Mouse (Mus musculus) midbrain, embryonic 12.5 days (tissue): ENCODE measurements around the gene Nxpe5. TPM values are rescaled to one million over a fixed set of nuclear protein-coding genes. Genes with fewer than 3 reads are reported as not detected.
"Not testable (repeated sequence)": the region's sequence is repeated elsewhere in the genome, so short reads cannot be mapped to it uniquely, and the experiment has no call there.

Experiments used
- ATAC-seq: fragments of 200-750 bp; cut with Nextera tagmentation; 2 replicates; pipeline ENCODE4 v1.8.0; 2017; ENCODE audit warnings: low read depth, moderate TSS enrichment, moderate library complexity; ENCODE audit not compliant: low FRiP score
- H3K27ac ChIP-seq: fragments of 300-500 bp; sonication (generic); replicated peaks from 2 replicates; pipeline ENCODE4 v1.5.1; 2016; ENCODE audit warnings: mild to moderate bottlenecking
- H3K27me3 ChIP-seq: fragments of 300-500 bp; sonication (generic); 2 replicates; pipeline ENCODE4 v1.6.1; 2016; ENCODE audit warnings: mild to moderate bottlenecking
- H3K36me3 ChIP-seq: fragments of 300-500 bp; sonication (generic); 2 replicates; pipeline ENCODE4 v1.6.1; 2016
- H3K4me1 ChIP-seq: fragments of 300-500 bp; sonication (generic); 2 replicates; pipeline ENCODE4 v1.6.1; 2016
- H3K4me2 ChIP-seq: fragments of 300-500 bp; sonication (generic); replicated peaks from 2 replicates; pipeline ENCODE4 v1.6.1; 2016; ENCODE audit warnings: mild to moderate bottlenecking, moderate library complexity
- H3K4me3 ChIP-seq: fragments of 300-500 bp; sonication (generic); 2 replicates; pipeline ENCODE4 v1.5.1; 2016; ENCODE audit warnings: mild to moderate bottlenecking
- H3K9ac ChIP-seq: fragments of 300-500 bp; sonication (generic); replicated peaks from 2 replicates; pipeline ENCODE4 v1.6.1; 2016; ENCODE audit warnings: mild to moderate bottlenecking, moderate library complexity
- H3K9me3 ChIP-seq: fragments of 300-500 bp; sonication (generic); 2 replicates; pipeline ENCODE4 v1.6.1; 2016; ENCODE audit warnings: mild to moderate bottlenecking
- WGBS: fragments of 180-500 bp; shearing (Covaris S2); methylation state at CpG from one replicate; pipeline ENCODE4 v1.1.7; 2016; 5-methylcytosine and 5-hydroxymethylcytosine counted together
- polyA plus RNA-seq: library from polyadenylated mRNA; unstranded; fragments of >200 nt; fragmentation: Nextera tagmentation; extraction: Ambion mirVana; gene quantifications from 2 replicates; pipeline ENCODE4 v1.2.1, GENCODE M21; 2016

The Nxpe5 gene
- not detected in 2 replicates for polyA plus RNA-seq

GRCm38 (mm10) chr5:138225700-138226099, at the start of gene Nxpe5:
Gene Nxpe5, plus strand, starts transcription at chr5:138225898.
- no peak for ATAC-seq
- Histone ChIP-seq H3K27ac (no peak within 1 kb of the TSS), H3K27me3 (no peaks in the 10 kb centered on the region), H3K9ac (no peak within 1 kb of the TSS), H3K4me3 (no peak within 1 kb of the TSS), H3K4me1 (no peaks in the 10 kb centered on the region), H3K36me3 (no peaks in the 10 kb centered on the region), H3K9me3 (no peaks in the 10 kb centered on the region), H3K4me2 (no peak within 1 kb of the TSS)
- WGBS, result 59% methylated on average over 2 of the region's 2 CpGs

GRCm38 (mm10) chr5:138186950-138187638, 38.6 kb upstream of the Nxpe5 start, which contains the start of the genes Taf6 and Cnpy4:
Gene Taf6, minus strand, starts transcription at chr5:138187451.
Gene Cnpy4, plus strand, starts transcription at chr5:138187485.
- H3K4me2 ChIP-seq, result peak within 1 kb of the TSS; percentile 65
- ATAC-seq, result peak; percentile 85
- H3K9ac ChIP-seq, result peak within 1 kb of the TSS; percentile 81
- peaks cover 18% of the 10 kb centered on the region for H3K4me1 ChIP-seq
- no peaks in the 10 kb centered on the region for H3K9me3 ChIP-seq
- peak within 1 kb of the TSS; percentile 82 for H3K4me3 ChIP-seq
- no peaks in the 10 kb centered on the region for H3K27me3 ChIP-seq
- under 1% methylated on average over 31 of the region's 31 CpGs for WGBS
- H3K36me3 ChIP-seq, result peaks cover 48% of the 10 kb centered on the region
- peak within 1 kb of the TSS; percentile 64 for H3K27ac ChIP-seq

GRCm38 (mm10) chr5:138187661-138188306, 37.9 kb upstream of the Nxpe5 start:
- Histone ChIP-seq H3K4me1 (peaks cover 18% of the 10 kb centered on the region), H3K9me3 (no peaks in the 10 kb centered on the region), H3K9ac (peak overlapping the region; percentile 65), H3K4me3 (peak overlapping the region; percentile 82), H3K27me3 (no peaks in the 10 kb centered on the region), H3K4me2 (peak overlapping the region; percentile 65), H3K36me3 (peaks cover 48% of the 10 kb centered on the region), H3K27ac (peak overlapping the region; percentile 63)
- ATAC-seq, result peak; percentile 83
- under 1% methylated on average over 10 of the region's 10 CpGs for WGBS

GRCm38 (mm10) chr5:138193771-138194727, 31.6 kb upstream of the Nxpe5 start, which contains the start of gene Mblac1:
Gene Mblac1, plus strand, starts transcription at chr5:138194314.
- Histone ChIP-seq H3K27ac (peak within 1 kb of the TSS; percentile 84), H3K4me1 (peaks cover 9% of the 10 kb centered on the region; the same call in 1 of the 2 replicates), H3K9ac (peak within 1 kb of the TSS; percentile 83), H3K4me3 (peak within 1 kb of the TSS; percentile 60), H3K9me3 (no peaks in the 10 kb centered on the region), H3K27me3 (no peaks in the 10 kb centered on the region), H3K36me3 (peaks cover 35% of the 10 kb centered on the region), H3K4me2 (peak within 1 kb of the TSS; percentile 94)
- ATAC-seq, result peak; percentile 84
- 10% methylated on average over 54 of the region's 54 CpGs for WGBS

GRCm38 (mm10) chr5:138194755-138195345, 30.8 kb upstream of the Nxpe5 start:
- Histone ChIP-seq H3K27me3 (no peaks in the 10 kb centered on the region), H3K9ac (peak overlapping the region; percentile 83), H3K9me3 (no peaks in the 10 kb centered on the region), H3K36me3 (peaks cover 30% of the 10 kb centered on the region), H3K4me3 (peak overlapping the region; percentile 60), H3K4me1 (peaks cover 9% of the 10 kb centered on the region; the same call in 1 of the 2 replicates), H3K4me2 (peak overlapping the region; percentile 94), H3K27ac (peak overlapping the region; percentile 84)
- WGBS, result 2% methylated on average over 29 of the region's 29 CpGs
- peak; percentile 71 for ATAC-seq

DNA sequence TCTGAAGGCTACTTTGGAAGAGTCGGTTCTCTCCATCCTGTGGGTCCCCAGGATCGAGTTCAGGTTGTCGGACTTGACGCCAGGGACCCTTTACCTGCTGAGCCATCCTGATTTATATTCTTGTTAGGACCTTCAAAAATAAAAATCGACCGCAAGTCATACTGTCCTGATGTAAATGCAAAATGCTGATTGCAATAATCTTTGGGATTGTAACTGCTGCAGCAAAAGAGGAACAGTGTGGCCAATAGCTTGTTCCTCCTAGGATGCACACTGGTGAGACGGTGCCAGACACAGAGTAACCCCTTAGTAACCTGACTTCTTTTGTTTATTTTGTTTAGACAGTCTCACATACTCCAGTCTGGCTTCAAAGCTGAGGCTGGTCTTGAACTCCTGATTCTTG, 30.2 kb upstream of the Nxpe5 start:
- Histone ChIP-seq H3K4me2 (peak overlapping the region; percentile 94), H3K4me1 (peaks cover 9% of the 10 kb centered on the region; the same call in 1 of the 2 replicates), H3K36me3 (peaks cover 27% of the 10 kb centered on the region), H3K27me3 (no peaks in the 10 kb centered on the region), H3K9me3 (no peaks in the 10 kb centered on the region), H3K4me3 (peak overlapping the region; percentile 60), H3K9ac (peak overlapping the region; percentile 83), H3K27ac (no peak overlapping the region)
- WGBS, result 81% methylated on average over 7 of the region's 7 CpGs
- ATAC-seq, result no peak

DNA sequence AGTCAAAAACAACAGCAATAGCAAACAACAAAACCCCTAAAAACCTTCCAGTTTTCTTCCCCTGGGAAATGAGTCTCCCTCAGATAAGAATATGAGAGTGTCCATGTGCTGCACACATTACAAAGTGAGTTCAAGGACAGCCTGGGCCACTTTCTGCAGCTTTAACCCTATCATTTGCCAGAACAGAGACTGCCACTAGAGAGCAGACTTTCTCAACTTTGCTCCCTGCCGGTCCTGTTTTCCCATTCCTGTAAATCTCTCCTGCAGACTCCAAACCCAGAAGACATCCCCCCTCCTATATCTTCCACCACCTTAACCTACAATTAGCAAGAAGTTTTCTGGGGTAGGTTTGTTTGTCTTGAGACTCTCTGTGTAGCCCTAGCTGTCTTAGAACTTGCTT, 26.1 kb upstream of the Nxpe5 start:
- Histone ChIP-seq H3K4me1 (peaks cover 9% of the 10 kb centered on the region; the same call in 1 of the 2 replicates), H3K9ac (no peak overlapping the region), H3K27me3 (no peaks in the 10 kb centered on the region), H3K9me3 (peaks cover 10% of the 10 kb centered on the region; the same call in 1 of the 2 replicates), H3K4me2 (no peak overlapping the region), H3K27ac (no peak overlapping the region), H3K4me3 (no peak overlapping the region), H3K36me3 (no peaks in the 10 kb centered on the region)
- 10% methylated on average over 1 of the region's 1 CpGs for WGBS
- ATAC-seq, result no peak

DNA sequence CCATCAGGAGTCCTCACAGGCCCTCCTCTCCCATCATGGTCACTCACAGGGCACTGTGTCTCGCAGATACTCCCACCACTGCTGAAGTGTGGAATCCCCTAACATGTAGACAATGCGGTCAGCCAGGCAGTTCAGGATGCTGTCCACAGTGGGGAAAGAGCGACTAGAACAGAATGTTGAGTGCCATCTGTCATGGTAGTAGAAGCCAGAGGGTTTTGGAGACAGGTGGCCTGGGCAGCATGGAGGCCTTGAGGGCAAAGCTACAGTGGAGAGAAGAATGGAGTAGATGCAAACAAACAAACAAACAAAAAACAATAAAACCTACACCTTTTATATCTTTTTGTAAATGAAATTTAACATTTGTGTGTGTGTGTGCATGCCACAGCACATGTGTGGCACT, 23.6 kb upstream of the Nxpe5 start:
- 93% methylated on average over 3 of the region's 3 CpGs for whole genome bisulfite sequencing
- H3K36me3 ChIP-seq, result no peaks in the 10 kb centered on the region
- no peak overlapping the region for H3K4me2 ChIP-seq
- peaks cover 12% of the 10 kb centered on the region; the same call in 1 of the 2 replicates for H3K9me3 ChIP-seq
- no peaks in the 10 kb centered on the region for H3K27me3 ChIP-seq
- H3K4me3 ChIP-seq, result no peak overlapping the region
- no peak for ATAC-seq
- no peak overlapping the region for H3K27ac ChIP-seq
- no peaks in the 10 kb centered on the region for H3K4me1 ChIP-seq
- no peak overlapping the region for H3K9ac ChIP-seq

- 85% methylated on average over 1 of the region's 1 CpGs for WGBS
- no peak for ATAC-seq
- Histone ChIP-seq H3K4me3 (no peak overlapping the region), H3K4me2 (no peak overlapping the region), H3K9ac (no peak overlapping the region), H3K36me3 (no peaks in the 10 kb centered on the region), H3K27ac (no peak overlapping the region), H3K4me1 (no peaks in the 10 kb centered on the region), H3K9me3 (peaks cover 17% of the 10 kb centered on the region; the same call in 1 of the 2 replicates), H3K27me3 (no peaks in the 10 kb centered on the region)
These were observed 18.4 kb upstream of the Nxpe5 start for GRCm38 (mm10) chr5:138207253-138207652.

- Histone ChIP-seq H3K4me3 (no peak overlapping the region), H3K36me3 (no peaks in the 10 kb centered on the region), H3K27ac (no peak overlapping the region), H3K27me3 (no peaks in the 10 kb centered on the region), H3K9ac (no peak overlapping the region), H3K4me2 (no peak overlapping the region), H3K4me1 (no peaks in the 10 kb centered on the region), H3K9me3 (peaks cover 16% of the 10 kb centered on the region; the same call in 1 of the 2 replicates)
- WGBS, result 88% methylated on average over 4 of the region's 4 CpGs
- no peak for ATAC-seq
These were observed 17.8 kb upstream of the Nxpe5 start for GRCm38 (mm10) chr5:138207873-138208272.

GRCm38 (mm10) chr5:138216632-138217031, 9.1 kb upstream of the Nxpe5 start:
- H3K9me3 ChIP-seq, result peaks cover 30% of the 10 kb centered on the region
- H3K9ac ChIP-seq, H3K36me3 ChIP-seq, H3K4me1 ChIP-seq, H3K27ac ChIP-seq, H3K4me3 ChIP-seq, H3K4me2 ChIP-seq, ATAC-seq, H3K27me3 ChIP-seq: not testable (repeated sequence)
- WGBS, result 95% methylated on average over 13 of the region's 13 CpGs
